Mouse (Mus musculus) cerebellum, adult 2 months (tissue): ENCODE results near the gene Btbd3.

Experiments used
- CTCF ChIP-seq: fragments of 200-500 bp; IDR thresholded peaks from 2 replicates; pipeline ENCODE4 v1.5.1; 2011; ENCODE audit warnings: low read depth, mild to moderate bottlenecking, control low read depth, low read length, moderate library complexity, borderline replicate concordance; ENCODE audit not compliant: insufficient read depth
- POLR2A ChIP-seq: fragments of 200-500 bp; IDR thresholded peaks from 2 replicates; pipeline ENCODE4 v1.6.1; 2011; ENCODE audit warnings: low read length, control low read depth, borderline replicate concordance; ENCODE audit not compliant: insufficient read depth

DNA sequence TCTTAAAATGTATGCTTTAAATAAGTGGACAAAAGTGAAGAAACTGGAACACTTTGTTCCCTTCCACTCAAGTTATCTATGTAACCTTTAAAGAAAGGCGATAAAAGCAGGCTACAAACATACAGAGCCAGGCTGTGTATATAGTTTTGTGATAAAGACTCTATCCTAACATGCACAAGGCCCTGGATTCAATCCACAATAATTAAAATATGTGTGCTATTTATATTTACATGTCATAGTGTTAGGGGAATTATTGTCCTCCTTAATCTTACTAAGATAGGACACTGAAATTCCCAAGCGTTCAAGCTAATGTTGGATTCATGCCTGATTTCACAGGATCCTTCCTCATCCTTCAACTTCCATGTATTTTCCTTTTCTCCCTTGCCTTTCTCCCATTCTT is 20.2 kb upstream of the Btbd3 start:
- TF ChIP-seq CTCF (no peak), POLR2A (no peak)
